Mouse (Mus musculus): ENCODE measurements at regions not wholly inside any gene's neighbourhood (a gene's known extent, or its start where the extent isn't known, plus 50 kb on each side); places are given as distances from the start of the nearest gene placed in this dataset.
"Not testable (repeated sequence)": the region's sequence is repeated elsewhere in the genome, so short reads cannot be mapped to it uniquely, and the experiment has no call there.

GRCm38 (mm10) chr3:20892916-20893430 lies 526.0 kb upstream of the Agtr1b start:
- no peak for DNase-seq (ENCODE audit: low read depth)

DNA sequence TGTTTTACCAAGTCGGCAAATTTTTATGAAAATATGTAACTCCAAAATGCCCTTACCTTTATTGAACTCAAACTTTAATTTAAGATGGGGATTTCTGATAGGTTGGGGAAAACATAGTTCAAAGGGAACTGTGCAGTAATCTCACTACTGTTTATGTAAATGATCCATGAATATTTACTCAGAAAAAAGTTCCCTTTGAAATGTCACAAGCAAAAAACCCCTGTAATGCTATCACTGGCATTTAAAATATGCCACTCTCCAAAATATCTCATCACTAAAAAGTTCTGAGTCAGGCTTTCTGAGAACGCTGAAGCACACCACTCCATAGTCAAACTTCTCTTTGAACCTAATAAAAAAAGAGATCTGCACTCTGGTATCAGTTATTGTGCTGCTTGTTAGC lies 497.3 kb upstream of the Agtr1b start:
- DNase-seq (ENCODE audit: low read depth): peak; percentile 2

GRCm38 (mm10) chr3:20831038-20831437 lies 464.1 kb upstream of the Agtr1b start:
- DNase-seq (ENCODE audit: low read depth): no peak

DNA sequence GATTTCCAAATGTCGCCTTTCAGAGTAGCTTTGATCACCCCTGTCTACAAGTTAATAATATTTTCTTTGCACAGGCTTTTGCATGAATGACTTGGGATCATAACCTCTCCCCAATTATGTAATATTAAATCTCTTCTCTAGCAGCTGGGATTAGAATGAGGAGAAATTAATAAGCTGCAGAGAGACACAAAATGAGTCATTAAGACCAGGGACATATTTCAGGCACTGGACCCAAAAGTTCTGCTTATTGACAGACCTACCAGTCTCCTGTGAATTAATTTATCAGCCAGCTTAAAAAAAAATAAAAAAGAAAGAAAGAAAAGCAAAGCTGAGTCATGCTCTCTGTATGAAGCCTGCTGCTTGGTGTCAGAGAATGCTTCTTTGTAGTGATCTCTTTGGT lies 462.4 kb upstream of the Agtr1b start:
- DNase-seq (ENCODE audit: low read depth): no peak

- DNase-seq (ENCODE audit: low read depth): no peak
Measured at GRCm38 (mm10) chr3:20828811-20829210, 461.8 kb upstream of the Agtr1b start.

DNA sequence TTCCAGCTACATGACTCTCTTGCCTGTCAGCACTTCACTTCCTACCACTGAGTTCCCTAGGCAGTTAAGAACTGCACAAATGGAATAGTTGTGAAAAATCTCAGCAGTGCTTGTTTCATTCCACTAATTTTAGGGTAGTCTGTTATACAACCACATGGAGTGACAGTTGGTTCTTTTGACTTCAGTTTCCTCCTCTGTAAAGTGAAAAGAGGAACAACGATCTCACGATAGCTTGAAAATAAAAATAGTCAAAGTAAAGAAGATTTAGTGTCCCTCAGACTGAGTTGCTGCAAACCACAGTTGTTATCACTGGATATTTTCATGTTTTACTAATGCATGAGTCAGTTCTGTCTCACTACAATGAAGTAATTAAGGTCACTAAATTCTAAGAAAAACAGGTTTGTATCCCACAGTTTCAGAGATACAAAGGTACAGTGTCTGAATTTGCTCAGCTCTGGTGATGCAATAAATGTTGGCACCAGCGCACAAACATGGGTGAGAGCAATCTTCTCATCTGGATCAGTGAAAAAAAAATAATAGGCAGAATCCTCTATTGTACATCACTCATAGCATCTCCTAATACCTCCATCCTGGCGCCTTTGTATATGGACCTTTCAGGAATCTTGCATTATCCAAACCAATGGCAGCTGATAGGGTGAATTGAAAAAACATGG lies 458.8 kb upstream of the Agtr1b start:
- DNase-seq (ENCODE audit: low read depth): no peak

DNA sequence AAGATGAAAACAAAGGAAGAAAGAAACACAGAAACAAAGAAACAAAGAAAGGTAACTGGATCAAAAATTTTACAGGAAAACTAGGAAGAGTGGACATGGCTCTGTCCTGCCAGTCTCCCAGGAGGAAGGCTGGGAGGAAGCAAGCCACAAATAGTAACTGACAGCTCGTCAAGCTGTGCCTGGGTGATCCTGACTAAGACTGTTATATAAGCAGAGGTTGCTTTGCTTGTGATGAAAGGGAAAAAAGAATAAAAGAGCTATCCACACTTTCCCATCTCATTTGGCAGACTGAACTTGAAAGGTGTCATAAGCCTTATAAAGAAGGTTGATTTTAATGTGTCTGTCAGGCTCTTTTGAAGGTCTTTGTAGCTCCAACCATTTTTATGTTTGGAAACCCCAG lies 455.2 kb upstream of the Agtr1b start:
- no peak for DNase-seq (ENCODE audit: low read depth)

- DNase-seq (ENCODE audit: low read depth): no peak
Measured at GRCm38 (mm10) chr3:20821712-20822111, 454.7 kb upstream of the Agtr1b start.

- DNase-seq (ENCODE audit: low read depth): no peak
Measured at GRCm38 (mm10) chr3:20820047-20820446, 453.1 kb upstream of the Agtr1b start.

- DNase-seq (ENCODE audit: low read depth): no peak
Measured at GRCm38 (mm10) chr3:20819586-20819985, 452.6 kb upstream of the Agtr1b start.

GRCm38 (mm10) chr3:20816613-20817012 lies 449.6 kb upstream of the Agtr1b start:
- DNase-seq (ENCODE audit: low read depth): peak; percentile 35

DNA sequence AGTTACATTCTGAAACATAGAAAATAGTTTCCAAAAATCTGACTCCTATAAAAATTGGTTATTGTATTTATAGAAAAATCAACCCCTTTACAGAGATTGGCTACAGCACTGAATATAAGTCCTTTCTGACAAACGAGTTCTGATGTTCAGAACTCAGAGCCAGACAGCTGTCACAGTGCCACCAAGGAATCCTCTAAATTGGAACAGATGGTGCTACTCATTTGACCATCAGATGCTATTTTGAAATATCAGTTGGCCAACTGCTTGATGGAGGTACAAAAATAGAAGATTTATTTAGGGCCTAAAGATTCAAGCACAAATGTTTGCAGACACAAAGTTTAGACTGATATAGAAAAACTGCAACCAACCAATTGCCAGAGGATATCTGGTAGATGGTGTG lies 427.3 kb upstream of the Agtr1b start:
- DNase-seq (ENCODE audit: low read depth): no peak

GRCm38 (mm10) chr3:20792503-20792902 lies 425.5 kb upstream of the Agtr1b start:
- DNase-seq (ENCODE audit: low read depth): no peak

DNA sequence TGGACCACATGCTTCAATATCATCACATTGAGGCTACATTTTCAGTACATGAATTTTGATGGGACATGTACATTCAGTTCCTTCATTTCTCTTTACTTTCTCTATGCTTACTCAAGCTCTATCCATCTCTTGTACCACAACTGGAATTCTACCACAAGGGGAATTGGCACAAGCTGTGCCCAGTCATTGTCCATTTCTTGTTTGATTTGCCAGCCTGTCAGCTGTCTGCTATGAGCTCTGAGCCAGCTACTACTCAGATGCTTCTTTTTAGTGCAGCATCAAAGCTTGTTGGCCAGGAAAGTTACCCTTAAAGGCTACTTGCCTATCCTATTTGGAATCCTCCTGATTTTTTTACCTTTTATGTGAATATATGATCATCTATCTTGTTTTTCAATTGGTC lies 410.9 kb upstream of the Agtr1b start:
- no peak for DNase-seq (ENCODE audit: low read depth)

DNA sequence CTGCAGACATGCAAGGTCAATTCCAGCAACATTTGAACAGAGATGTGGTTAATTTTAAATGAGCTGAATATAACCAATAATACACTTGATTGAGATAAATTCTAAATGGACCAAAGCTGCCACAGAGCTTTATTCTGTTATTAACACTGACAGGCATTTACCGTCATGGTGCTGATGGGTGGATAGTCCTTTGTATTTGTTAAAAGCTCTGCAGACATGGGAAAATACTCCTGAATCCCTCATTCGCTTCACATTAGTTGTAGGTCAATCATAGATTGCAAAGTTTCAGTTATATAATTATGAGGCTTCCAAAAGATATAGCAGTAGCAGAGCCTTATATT lies 410.0 kb upstream of the Agtr1b start:
- no peak for DNase-seq (ENCODE audit: low read depth)

- DNase-seq (ENCODE audit: low read depth): no peak
Measured at GRCm38 (mm10) chr3:20776128-20776963, 409.4 kb upstream of the Agtr1b start.

GRCm38 (mm10) chr3:20734302-20734701 lies 367.3 kb upstream of the Agtr1b start:
- DNase-seq (ENCODE audit: low read depth): no peak

GRCm38 (mm10) chr3:20732005-20732404 lies 365.0 kb upstream of the Agtr1b start:
- no peak for DNase-seq (ENCODE audit: low read depth)

DNA sequence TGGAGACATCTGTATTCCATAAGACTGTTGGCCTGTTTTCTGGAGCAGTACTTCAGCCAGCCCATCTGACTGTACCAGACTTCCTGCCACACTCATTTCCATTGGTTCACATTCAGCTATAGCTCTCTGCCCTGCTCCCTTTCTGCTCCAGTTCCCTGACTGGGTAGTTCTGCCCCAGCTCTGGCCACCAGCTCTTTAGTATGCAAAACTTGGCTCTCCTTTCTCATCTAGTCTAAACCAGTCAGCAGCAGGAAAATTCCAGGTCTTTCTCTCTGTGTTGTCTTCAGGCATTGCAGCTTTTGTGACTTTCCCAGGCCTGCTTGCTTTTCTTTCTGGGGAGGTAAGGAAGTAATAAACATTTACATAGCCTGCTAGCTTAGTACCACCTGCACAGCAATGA lies 363.5 kb upstream of the Agtr1b start:
- DNase-seq (ENCODE audit: low read depth): no peak

GRCm38 (mm10) chr3:20729776-20730175 lies 362.8 kb upstream of the Agtr1b start:
- DNase-seq (ENCODE audit: low read depth): not testable (repeated sequence)

- DNase-seq (ENCODE audit: low read depth): no peak
Measured at GRCm38 (mm10) chr3:20714671-20715070, 347.7 kb upstream of the Agtr1b start.

GRCm38 (mm10) chr3:20709661-20710060 lies 342.7 kb upstream of the Agtr1b start:
- no peak for DNase-seq (ENCODE audit: low read depth)

GRCm38 (mm10) chr3:20695322-20695859 lies 328.4 kb upstream of the Agtr1b start:
- DNase-seq (ENCODE audit: low read depth): no peak

Data from induced T-regulatory cell, adult 2 months (primary cell).